Mouse (Mus musculus): ENCODE data around the gene Uchl5.

DNA sequence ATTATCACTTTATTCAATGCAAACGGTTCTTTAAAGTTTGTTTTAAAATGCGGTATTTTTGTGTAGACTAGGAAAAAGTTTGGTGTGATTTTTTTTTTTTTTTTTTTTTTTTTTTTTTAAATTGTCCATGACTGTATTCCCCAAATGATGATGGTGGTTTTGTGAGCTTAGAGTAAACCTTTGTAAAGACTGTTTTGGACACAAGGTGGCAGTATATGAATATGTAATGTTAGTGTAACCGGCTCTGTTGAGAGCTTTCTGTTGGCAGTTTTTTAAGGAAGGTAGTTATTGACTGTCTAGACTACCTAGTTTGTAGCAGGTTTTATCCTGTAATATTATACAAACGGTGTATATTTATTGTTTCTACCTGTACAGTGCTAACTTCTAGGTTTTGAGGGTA, 26.5 kb downstream of the Uchl5 start:
- TF ChIP-seq CTCF (IDR thresholded peaks at IDR 0.05; ENCODE audit: insufficient read depth, low read length): no peak; the same call in 1 of the 2 replicates
- TF ChIP-seq POLR2A (IDR thresholded peaks at IDR 0.05; ENCODE audit: borderline replicate concordance, extremely low read depth, low read depth, low read length): no peak

All from lung, adult 2 months (tissue).